Mouse (Mus musculus): Measurements from ENCODE around the gene Trmt10c.

DNA sequence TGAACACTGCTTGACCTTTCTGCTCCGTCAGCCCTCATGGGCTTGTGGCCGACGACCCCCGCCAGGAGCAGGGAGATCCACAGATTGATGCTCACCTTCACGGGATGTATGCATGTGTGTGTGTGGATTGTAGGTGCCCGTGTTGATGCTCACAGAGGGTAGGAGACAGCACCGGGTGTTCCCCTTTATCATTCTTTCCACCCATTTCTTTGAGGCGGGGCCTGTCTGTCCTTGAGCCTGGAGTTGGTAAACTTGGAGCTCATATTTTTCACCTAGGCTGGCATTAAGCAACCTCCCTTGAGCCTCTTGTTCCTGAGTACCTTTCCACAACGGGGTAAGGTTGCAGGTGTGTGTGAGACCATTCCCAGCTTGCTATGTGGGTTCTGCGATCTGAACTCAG lies 20.5 kb upstream of the Trmt10c start:
- TF ChIP-seq POLR2A (IDR thresholded peaks at IDR 0.05; ENCODE audit: borderline replicate concordance, extremely low read depth, insufficient read depth, insufficient read length, poor library complexity, severe bottlenecking) (no peak), CTCF (IDR thresholded peaks at IDR 0.05; ENCODE audit: borderline replicate concordance, extremely low read depth, insufficient read depth, insufficient read length) (no peak)
